Mouse (Mus musculus) megakaryocyte, embryonic 14.5 days (primary cell): ENCODE data around the gene Wdcp. TPM values are rescaled to one million over a fixed set of nuclear protein-coding genes. Genes with fewer than 3 reads are reported as not detected.
A peak's percentile ranks its signal among the peaks of the same experiment; 100 is the strongest.

Experiments
- H3K27me3 ChIP-seq: replicated peaks from 2 replicates; pipeline ENCODE3; 2012; ENCODE audit warnings: inconsistent platforms
- H3K36me3 ChIP-seq: replicated peaks from 2 replicates; pipeline ENCODE3; 2012; ENCODE audit warnings: low read length, inconsistent platforms, mixed read lengths
- H3K4me1 ChIP-seq: 2 replicates; pipeline ENCODE4 v1.6.1; 2012; ENCODE audit warnings: inconsistent platforms
- H3K4me3 ChIP-seq: replicated peaks from 2 replicates; pipeline ENCODE3; 2012; ENCODE audit warnings: moderate library complexity, mild to moderate bottlenecking, inconsistent platforms
- H3K9me3 ChIP-seq: 2 replicates; pipeline ENCODE4 v1.6.1; 2012; ENCODE audit warnings: inconsistent platforms
- FLI1 ChIP-seq: IDR thresholded peaks from 2 replicates; pipeline ENCODE4 v1.6.1; 2012; ENCODE audit warnings: low read length, inconsistent platforms, mixed read lengths
- GATA1 ChIP-seq: IDR thresholded peaks from 3 replicates; pipeline ENCODE4 v1.6.1; 2012; ENCODE audit warnings: mixed read lengths, low read length, inconsistent platforms, borderline replicate concordance
- polyA plus RNA-seq: library from polyadenylated mRNA; stranded (reverse); fragments of >175 nt; gene quantifications from 2 replicates; pipeline ENCODE4 v1.2.3, GENCODE M21; 2012; ENCODE audit warnings: low replicate concordance; ENCODE audit not compliant: insufficient read depth

Gene Wdcp
- polyA plus RNA-seq, 1 experiment, result 1.00 TPM

DNA sequence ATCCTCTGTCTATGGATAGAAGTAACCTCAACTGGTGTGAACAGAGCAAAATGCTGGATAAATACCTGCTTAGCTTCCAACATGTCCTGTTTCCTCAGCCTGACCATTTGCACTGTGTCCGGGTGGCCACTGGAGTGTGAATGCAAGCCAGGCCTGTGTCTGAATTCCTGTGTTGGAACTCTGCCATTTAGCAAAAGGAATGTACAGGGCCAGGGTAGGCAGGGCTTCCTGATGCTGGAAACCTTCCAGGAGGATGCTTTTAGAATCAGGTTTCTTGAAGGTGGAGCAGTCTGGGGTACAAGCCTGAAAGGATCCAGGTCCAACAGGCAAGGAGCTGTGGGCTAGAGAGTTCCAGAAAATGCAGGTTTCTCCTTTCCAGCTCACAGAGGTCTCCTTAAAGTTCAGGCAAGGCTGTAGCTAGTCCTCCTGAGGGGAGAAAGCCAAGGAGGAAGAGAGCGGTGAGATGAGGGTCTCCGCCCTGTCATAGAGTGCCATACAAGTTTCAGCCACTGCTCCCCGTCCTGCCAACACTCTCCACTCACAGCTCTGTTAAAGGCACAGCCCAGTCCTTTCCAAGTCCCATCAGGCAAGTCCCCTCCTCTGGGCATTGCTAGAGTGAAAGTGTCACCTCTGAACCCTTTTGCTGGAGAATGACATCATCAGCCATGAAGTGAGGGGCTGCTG lies 20.7 kb downstream of the Wdcp start:
- H3K36me3 ChIP-seq, result peaks cover 91% of the 10 kb centered on the region
- H3K4me3 ChIP-seq, result no peak overlapping the region
- no peaks in the 10 kb centered on the region for H3K9me3 ChIP-seq
- no peaks in the 10 kb centered on the region for H3K27me3 ChIP-seq
- peaks cover 96% of the 10 kb centered on the region for H3K4me1 ChIP-seq
- TF ChIP-seq FLI1 (no peak), GATA1 (no peak)

- H3K4me1 ChIP-seq, result peaks cover 99% of the 10 kb centered on the region
- H3K4me3 ChIP-seq, result no peak overlapping the region
- no peak for TF ChIP-seq FLI1
- no peak for TF ChIP-seq GATA1
- H3K27me3 ChIP-seq, result no peaks in the 10 kb centered on the region
- no peaks in the 10 kb centered on the region for H3K9me3 ChIP-seq
- peaks cover 96% of the 10 kb centered on the region for H3K36me3 ChIP-seq
Measured at GRCm38 (mm10) chr12:4864338-4864690, 21.2 kb downstream of the Wdcp start.

DNA sequence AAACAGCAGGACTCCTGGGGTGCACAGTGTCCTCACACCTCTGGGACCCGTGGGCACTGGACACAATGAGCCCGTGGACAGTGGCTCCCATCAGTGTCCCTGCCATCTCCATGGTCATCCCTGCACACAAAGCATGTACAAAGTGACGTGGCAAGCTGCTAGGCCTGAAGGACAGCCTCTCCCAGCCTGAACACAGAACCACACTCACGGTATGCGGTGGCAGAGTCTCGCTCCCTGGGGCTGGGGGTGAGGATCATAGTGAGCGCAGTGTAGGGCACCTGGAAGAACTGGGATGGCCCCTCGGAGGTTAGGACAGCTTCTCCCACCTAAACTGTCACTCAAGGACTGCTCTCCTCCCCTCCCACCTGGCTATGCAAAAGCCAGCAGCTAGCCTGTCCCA lies 25.8 kb downstream of the Wdcp start:
- Histone ChIP-seq H3K9me3 (no peaks in the 10 kb centered on the region), H3K27me3 (no peaks in the 10 kb centered on the region), H3K36me3 (peaks cover 88% of the 10 kb centered on the region), H3K4me1 (peaks cover 99% of the 10 kb centered on the region), H3K4me3 (peak overlapping the region; percentile 84)
- no peak for TF ChIP-seq GATA1
- no peak for TF ChIP-seq FLI1

- peaks cover 72% of the 10 kb centered on the region for H3K36me3 ChIP-seq
Measured at GRCm38 (mm10) chr12:4871260-4871659, 28.2 kb downstream of the Wdcp start.

DNA sequence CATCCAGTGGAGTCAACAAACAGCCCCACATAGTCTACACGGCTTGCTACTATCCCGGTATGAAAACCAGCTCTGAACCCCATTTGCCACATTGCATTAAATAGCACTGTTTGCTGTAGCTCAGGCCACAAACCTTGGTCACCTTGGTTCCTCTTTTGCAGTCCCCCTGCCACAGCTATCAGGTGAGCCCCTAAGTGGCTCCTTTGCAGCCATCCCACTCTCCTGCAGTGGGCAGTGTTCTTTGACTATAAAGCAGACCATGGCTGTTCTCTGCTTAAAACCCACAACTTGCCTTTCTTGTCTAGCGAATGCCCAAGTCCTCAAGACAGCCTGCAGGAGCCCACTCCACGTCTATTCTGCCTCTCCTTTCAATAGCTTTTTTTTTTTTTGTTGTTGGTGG lies 29.2 kb downstream of the Wdcp start:
- Histone ChIP-seq H3K27me3 (no peaks in the 10 kb centered on the region), H3K4me3 (peak overlapping the region; percentile 96), H3K9me3 (no peaks in the 10 kb centered on the region), H3K4me1 (peaks cover 99% of the 10 kb centered on the region), H3K36me3 (peaks cover 68% of the 10 kb centered on the region)
- TF ChIP-seq FLI1 (no peak), GATA1 (no peak)

More at GRCm38 (mm10) chr12:4871260-4871659, 28.2 kb downstream of the Wdcp start:
- Histone ChIP-seq H3K4me3 (peak overlapping the region; percentile 96), H3K27me3 (no peaks in the 10 kb centered on the region), H3K9me3 (no peaks in the 10 kb centered on the region), H3K4me1 (peaks cover 99% of the 10 kb centered on the region)
- TF ChIP-seq GATA1, result no peak
- no peak for TF ChIP-seq FLI1

DNA sequence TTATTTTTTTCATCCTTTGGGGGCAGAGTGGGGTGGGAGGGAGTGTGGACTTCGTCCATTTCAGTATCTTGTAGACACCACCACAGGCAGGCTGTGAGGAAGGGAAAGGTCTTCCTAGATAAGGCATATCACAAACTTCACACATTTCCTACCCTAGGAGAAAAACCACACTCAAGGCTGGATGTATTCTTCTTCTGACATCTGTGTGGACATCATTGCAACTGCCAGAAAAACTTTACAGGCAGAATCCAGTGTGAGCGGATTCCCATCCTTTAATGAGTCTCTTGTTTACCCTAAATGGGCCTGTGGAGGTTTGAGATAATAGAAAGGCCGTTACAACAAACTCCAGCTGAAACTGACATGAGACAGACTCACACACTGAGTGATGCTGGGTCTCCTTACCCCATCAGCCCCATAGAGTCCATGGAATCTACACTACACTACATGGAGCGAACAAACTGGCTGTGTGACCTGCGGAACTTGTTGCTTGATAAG lies 29.9 kb downstream of the Wdcp start:
- peaks cover 61% of the 10 kb centered on the region for H3K36me3 ChIP-seq
- H3K27me3 ChIP-seq, result no peaks in the 10 kb centered on the region
- H3K4me1 ChIP-seq, result peaks cover 98% of the 10 kb centered on the region
- peak overlapping the region; percentile 96 for H3K4me3 ChIP-seq
- TF ChIP-seq FLI1 (no peak), GATA1 (peak; percentile 93; the same call in 2 of the 3 replicates)
- H3K9me3 ChIP-seq, result no peaks in the 10 kb centered on the region

DNA sequence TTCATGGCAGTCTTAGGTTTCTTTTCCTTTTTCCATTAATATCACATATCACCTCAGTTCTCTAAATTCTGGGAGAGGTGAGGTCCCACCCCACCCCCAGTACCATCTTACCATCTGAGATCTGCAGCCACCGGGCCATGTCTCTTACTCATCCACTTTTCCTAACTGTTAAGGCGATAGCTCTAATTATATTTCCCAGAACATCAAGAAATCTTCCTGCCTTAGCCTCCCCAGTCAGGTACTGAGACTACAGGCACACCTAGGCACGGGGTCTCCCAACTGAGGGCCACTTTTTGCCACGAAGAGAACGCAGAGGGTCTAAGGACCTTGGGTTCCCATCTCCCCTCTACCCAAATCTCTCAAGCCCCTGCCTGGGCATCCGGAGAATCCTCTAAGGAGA lies 30.4 kb downstream of the Wdcp start:
- no peaks in the 10 kb centered on the region for H3K27me3 ChIP-seq
- H3K9me3 ChIP-seq, result no peaks in the 10 kb centered on the region
- TF ChIP-seq GATA1 (no peak), FLI1 (no peak)
- peaks cover 61% of the 10 kb centered on the region for H3K36me3 ChIP-seq
- H3K4me3 ChIP-seq, result peak overlapping the region; percentile 96
- H3K4me1 ChIP-seq, result peaks cover 98% of the 10 kb centered on the region

- peak within 1 kb of the TSS; percentile 96 for H3K4me3 ChIP-seq
- H3K27me3 ChIP-seq, result no peaks in the 10 kb centered on the region
- no peaks in the 10 kb centered on the region for H3K9me3 ChIP-seq
- H3K36me3 ChIP-seq, result peaks cover 58% of the 10 kb centered on the region
- peaks cover 98% of the 10 kb centered on the region for H3K4me1 ChIP-seq
- peak; percentile 97 for TF ChIP-seq GATA1
- TF ChIP-seq FLI1, result no peak
Measured at GRCm38 (mm10) chr12:4874161-4874927, 31.2 kb downstream of the Wdcp start, which contains the start of gene Mfsd2b. TSS of gene Mfsd2b (minus strand) at chr12:4874359.

DNA sequence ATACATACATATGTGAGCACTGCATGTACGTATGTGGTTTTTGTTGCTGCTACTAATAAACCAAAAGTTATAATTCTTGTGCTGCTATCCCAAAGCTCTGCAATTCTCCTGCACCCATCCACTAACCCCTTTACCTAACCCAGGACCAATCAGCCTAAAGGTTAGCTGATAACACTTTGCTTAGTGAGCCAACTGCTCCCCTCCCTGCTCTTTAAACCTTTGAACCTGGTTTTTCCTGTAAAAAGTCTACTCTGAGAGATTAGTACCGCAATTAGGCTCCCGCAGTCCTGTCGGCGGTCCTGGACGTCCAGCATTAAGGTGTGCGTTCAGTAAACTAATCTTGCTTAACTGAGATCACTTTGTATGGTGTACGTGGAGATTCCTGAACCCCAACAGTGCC lies 32.5 kb downstream of the Wdcp start:
- no peak for TF ChIP-seq FLI1
- no peak for TF ChIP-seq GATA1
- Histone ChIP-seq H3K27me3 (no peaks in the 10 kb centered on the region), H3K4me1 (peaks cover 85% of the 10 kb centered on the region), H3K9me3 (no peaks in the 10 kb centered on the region), H3K4me3 (no peak overlapping the region), H3K36me3 (peaks cover 58% of the 10 kb centered on the region)

DNA sequence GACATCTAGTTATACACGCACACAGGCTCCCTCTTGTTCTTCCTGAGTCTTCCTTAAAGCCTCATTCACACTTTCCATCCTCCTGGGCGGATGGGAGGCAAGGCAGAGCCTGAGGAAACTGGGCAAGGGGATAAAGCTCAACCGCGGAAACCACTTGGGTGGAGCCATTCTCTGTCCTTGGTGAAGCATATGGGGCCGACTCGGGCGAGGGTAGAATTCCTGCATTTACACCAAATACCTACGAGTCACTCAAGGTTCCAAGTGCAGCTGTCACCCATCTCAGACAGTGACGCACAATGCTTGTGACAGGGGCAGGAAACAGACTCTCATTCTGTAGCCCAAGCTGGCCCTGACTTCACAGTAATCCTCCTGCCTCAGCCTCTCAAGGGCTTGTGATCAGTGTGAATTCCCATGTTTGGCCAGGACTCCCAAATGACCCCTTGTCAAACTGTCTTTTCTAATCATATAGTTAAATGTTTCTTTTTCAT lies 35.2 kb downstream of the Wdcp start:
- Histone ChIP-seq H3K36me3 (peaks cover 64% of the 10 kb centered on the region), H3K4me3 (peak overlapping the region; percentile 79), H3K9me3 (no peaks in the 10 kb centered on the region), H3K27me3 (no peaks in the 10 kb centered on the region), H3K4me1 (peaks cover 59% of the 10 kb centered on the region)
- TF ChIP-seq FLI1 (peak; percentile 39; the same call in 1 of the 2 replicates), GATA1 (peak; percentile 59; the same call in 1 of the 3 replicates)
